Mouse (Mus musculus) fat pad, adult 2 months (tissue): Measurements from ENCODE around the gene Mex3d.
A peak's percentile ranks its signal among the peaks of the same experiment; 100 is the strongest.

ENCODE experiments used
- DNase-seq: peaks from one replicate; pipeline ENCODE4 v3.0.0-alpha.2; 2011; ENCODE audit warnings: low read depth, low spot score; ENCODE audit errors: extremely low read depth

The Mex3d gene

GRCm38 (mm10) chr10:80412656-80413541 lies 25.4 kb upstream of the Mex3d start:
- no peak for DNase-seq

- no peak for DNase-seq
Observed at GRCm38 (mm10) chr10:80407924-80408323, 20.5 kb upstream of the Mex3d start.

- DNase-seq: no peak
Observed at GRCm38 (mm10) chr10:80406684-80407501, 19.4 kb upstream of the Mex3d start, which contains the start of gene Uqcr11. Uqcr11 (minus strand) TSS chr10:80406830.

GRCm38 (mm10) chr10:80405481-80406173 lies 18.2 kb upstream of the Mex3d start:
- DNase-seq: no peak

GRCm38 (mm10) chr10:80403044-80403692 lies 15.7 kb upstream of the Mex3d start:
- no peak for DNase-seq

- DNase-seq: no peak
Observed at GRCm38 (mm10) chr10:80400704-80401161, 13.3 kb upstream of the Mex3d start.

GRCm38 (mm10) chr10:80399973-80400703 lies 12.7 kb upstream of the Mex3d start:
- DNase-seq: no peak

GRCm38 (mm10) chr10:80399191-80399972 lies 11.9 kb upstream of the Mex3d start, which contains the start of gene Mbd3:
Mbd3 (minus strand) TSS chr10:80399550.
- DNase-seq: peak; percentile 98

- DNase-seq: no peak
Observed at GRCm38 (mm10) chr10:80398719-80399190, 11.3 kb upstream of the Mex3d start.

- DNase-seq: no peak
Observed at GRCm38 (mm10) chr10:80398174-80398535, 10.7 kb upstream of the Mex3d start.

- no peak for DNase-seq
Observed at GRCm38 (mm10) chr10:80397524-80398173, 10.2 kb upstream of the Mex3d start.

GRCm38 (mm10) chr10:80396822-80397523 lies 9.5 kb upstream of the Mex3d start:
- DNase-seq: no peak

GRCm38 (mm10) chr10:80395025-80395627 lies 7.7 kb upstream of the Mex3d start:
- no peak for DNase-seq

- no peak for DNase-seq
Observed at GRCm38 (mm10) chr10:80392687-80393086, 5.2 kb upstream of the Mex3d start.

GRCm38 (mm10) chr10:80390697-80391096 lies 3.2 kb upstream of the Mex3d start:
- DNase-seq: no peak

GRCm38 (mm10) chr10:80389185-80389708 lies 1.8 kb upstream of the Mex3d start:
- no peak for DNase-seq

- DNase-seq: no peak
Observed at GRCm38 (mm10) chr10:80388731-80389130, 1.3 kb upstream of the Mex3d start.
